Mouse (Mus musculus) right cerebral cortex, postnatal 14 days (tissue): ENCODE data around the gene C1rl.
"Not testable (repeated sequence)": the region's sequence is repeated elsewhere in the genome, so short reads cannot be mapped to it uniquely, and the experiment has no call there.

ENCODE experiments used
- DNase-seq: peaks from one replicate; pipeline ENCODE4 v3.0.0; 2022

Gene C1rl

GRCm38 (mm10) chr6:124492842-124493561 lies at the start of gene C1rl:
Gene C1rl, plus strand, starts transcription at chr6:124493113.
- peak; percentile 66 for DNase-seq

- no peak for DNase-seq
These were observed 49.6 kb upstream of the C1rl start for GRCm38 (mm10) chr6:124443338-124443737.

- DNase-seq, result no peak
These were observed 46.9 kb upstream of the C1rl start for GRCm38 (mm10) chr6:124446024-124446423.

DNA sequence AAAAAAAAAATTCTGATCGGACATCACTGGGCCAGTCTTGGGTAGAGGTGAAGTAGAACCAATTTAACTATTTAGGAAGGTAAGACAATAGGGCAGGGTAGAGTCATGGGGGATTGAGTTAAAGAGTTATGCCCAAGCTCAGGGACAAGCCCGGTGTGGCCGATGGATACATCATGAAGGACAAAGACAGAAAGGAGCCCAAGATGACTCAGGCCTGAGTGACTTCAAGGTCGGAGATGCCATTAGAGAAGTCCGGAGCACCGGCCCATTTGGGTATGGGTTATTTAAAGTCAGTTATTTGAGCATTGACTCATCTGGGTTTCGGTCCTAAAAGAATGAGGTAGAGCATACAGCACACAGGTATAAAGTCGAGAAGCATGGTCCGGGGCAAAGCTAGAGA lies 46.5 kb upstream of the C1rl start:
- no peak for DNase-seq

DNA sequence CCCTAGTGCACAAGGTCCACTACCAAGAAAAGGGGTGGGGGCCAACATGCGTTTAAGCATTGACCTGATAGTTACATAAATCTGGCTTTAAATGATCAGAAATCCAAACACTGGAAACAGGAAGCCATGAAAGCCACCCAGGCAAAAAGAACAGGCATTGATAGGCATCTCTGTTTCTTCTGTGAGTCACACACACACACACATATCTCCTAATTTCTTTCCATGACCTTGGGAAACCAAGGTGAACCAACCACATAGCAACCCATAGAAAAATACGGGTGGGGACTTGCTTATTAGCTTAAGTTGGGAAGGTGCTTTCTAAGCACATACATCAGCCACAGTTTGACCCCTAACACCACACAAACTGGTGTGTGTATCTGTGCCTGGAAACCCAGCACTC lies 45.6 kb upstream of the C1rl start:
- no peak for DNase-seq

- DNase-seq, result no peak
These were observed 44.6 kb upstream of the C1rl start for GRCm38 (mm10) chr6:124448186-124448852.

GRCm38 (mm10) chr6:124448959-124449667 lies 43.8 kb upstream of the C1rl start:
- no peak for DNase-seq

DNA sequence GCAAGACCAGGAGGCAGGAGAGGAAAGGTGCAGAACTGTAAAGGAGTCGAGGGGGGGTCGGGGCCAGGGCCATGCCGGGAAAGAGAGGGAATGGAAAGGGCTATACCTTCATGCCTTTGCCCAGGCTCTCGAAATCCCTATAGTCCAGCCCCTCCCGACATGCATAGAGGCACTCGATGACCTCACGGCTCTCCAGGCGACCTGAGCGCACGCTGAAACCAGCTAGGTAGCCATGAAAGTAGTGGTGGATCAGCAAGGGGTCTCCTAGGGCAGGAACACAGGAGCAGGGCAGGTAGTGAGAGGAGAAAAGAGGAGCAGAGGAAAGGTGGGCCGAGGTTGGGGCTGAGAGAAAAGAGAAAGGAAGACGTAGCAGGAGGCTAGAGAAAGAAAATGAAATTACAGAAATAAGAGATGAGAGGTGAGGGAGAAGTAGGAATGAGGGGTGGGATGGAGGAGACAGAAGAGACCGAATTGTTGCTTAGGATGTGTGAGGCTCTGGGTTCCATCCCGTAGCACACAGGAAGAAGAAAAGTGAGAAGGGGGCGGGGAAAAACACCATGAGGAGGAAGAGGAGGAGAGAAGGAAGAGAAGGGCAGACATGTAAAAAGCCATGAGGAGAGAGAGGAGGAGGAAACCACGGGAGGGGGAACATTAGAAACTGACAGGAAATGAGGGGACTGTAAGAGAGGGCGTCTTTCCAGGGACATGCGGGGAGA lies 43.1 kb upstream of the C1rl start:
- no peak for DNase-seq

DNA sequence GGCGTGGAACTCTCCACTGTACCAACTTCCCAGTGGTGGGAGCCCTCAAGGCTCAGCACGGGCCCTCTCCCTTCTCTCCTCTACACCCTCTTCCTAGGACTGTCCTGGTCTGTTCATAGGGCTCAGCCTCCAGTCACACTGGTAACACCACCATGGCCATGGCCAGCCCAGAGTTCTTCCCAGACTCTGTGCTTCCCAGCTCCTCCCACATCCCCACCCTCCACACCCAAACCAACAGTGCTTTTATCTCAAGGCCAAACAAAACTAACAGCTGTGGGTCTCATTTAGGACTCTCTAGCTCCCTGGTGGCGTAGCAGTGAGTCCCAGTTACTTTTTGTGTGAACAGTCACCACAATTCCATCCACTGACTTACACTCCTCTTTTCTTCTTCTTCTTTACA lies 40.9 kb upstream of the C1rl start:
- no peak for DNase-seq

DNA sequence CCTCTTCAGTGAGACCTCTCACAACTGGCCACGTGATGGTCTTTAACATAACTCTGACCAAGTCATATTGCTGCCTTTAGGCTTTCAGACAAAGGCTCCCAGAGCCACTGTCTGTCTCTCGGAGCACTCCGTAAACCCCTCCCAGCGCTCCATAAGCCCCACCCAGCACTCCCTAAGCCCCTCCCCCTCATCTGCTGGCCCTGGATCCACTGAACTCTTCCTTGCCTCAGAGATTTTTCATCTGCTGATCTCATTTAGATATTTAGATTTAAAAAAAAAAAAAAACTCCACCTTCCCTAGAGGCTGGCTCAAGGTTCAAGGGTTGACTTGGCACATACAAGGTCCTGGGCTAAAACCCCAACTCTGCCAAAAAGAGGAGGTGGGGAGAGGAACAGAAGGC lies 39.2 kb upstream of the C1rl start:
- no peak for DNase-seq

DNA sequence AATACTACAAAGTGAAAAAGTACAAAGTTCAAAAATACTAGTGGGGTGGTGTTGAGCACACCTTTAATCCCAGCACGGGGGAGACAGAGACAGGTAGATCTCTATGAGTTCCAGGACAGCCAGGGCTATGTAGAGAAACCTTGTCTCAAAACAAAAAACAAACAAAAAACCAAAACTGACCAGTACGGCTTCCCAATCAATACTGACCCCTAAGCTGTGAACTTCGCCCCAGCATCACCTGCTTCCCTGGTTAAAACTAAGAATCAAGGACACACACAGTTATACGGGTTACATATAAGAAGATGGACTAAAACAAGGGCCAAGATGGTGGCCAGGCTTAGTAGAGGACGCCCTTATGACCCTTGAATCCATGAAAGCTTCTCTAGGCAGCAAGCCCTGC lies 36.7 kb upstream of the C1rl start:
- DNase-seq, result no peak

- no peak for DNase-seq
These were observed 35.1 kb upstream of the C1rl start for GRCm38 (mm10) chr6:124457827-124458226.

- no peak for DNase-seq
These were observed 34.4 kb upstream of the C1rl start for GRCm38 (mm10) chr6:124458505-124458904.

GRCm38 (mm10) chr6:124459388-124459787 lies 33.5 kb upstream of the C1rl start:
- DNase-seq, result no peak

DNA sequence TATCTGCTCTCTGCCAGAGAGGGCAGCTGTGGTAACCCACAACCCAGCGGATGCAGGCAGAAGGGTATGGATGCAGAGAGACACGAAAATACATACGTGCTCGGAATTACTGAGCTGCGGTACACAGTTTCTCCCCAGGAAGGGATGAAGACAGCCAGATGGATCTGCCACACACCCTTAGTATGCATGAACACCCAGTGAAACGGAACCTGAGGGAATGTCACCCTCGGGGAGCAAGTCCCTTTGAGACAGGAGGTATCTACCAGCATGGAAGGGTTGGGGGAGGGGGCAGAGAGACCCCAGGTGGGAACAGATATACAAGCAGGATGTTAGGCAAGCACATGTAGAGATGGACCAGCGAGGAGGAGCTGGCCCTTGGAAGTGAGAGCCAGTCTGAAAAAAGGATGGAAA lies 29.0 kb upstream of the C1rl start:
- no peak for DNase-seq

GRCm38 (mm10) chr6:124464305-124465271 lies 28.3 kb upstream of the C1rl start, which contains the start of gene Clstn3:
Gene Clstn3, minus strand, starts transcription at chr6:124464794.
- peak; percentile 94 for DNase-seq

- DNase-seq, result no peak
These were observed 27.6 kb upstream of the C1rl start for GRCm38 (mm10) chr6:124465299-124465698.

GRCm38 (mm10) chr6:124465729-124466128 lies 27.2 kb upstream of the C1rl start:
- DNase-seq, result no peak

- no peak for DNase-seq
These were observed 21.8 kb upstream of the C1rl start for GRCm38 (mm10) chr6:124471121-124471520.

DNA sequence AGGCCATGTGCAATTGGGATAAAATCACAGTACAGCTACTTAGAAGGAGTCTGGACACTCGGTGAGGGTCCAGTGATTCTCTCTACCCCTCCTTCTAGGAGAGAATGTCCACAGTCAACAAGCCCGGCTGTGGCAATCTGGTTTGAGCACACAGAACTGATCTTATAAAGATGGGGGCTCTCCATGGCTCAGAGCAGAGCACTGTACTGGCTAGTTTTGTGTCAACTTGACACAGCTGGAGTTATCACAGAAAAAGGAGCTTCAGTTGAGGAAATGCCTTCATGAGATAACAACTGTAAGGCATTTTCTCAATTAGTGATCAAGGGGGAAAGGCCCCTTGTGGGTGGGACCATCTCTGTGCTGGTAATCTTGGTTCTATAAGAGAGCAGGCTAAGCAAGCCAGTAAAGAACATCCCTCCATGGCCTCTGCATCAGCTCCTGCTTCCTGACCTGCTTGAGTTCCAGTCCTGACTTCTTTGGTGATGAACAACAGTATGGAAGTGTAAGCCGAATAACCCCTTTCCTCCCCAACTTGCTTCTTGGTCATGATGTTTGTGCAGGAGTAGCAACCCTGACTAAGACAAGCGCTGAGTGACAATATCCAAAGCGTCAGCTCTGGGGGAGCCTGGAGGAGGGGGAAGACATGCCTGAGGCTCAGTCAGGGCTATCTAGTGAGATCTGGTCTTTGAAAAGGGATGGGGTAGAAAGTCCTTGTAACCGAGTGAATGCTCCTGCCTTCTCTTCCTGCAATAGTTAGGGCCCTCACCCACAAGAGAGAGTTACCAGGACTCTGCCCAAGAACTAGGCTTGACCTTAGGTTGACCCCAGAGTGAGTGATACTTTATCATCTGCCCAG lies 20.9 kb upstream of the C1rl start:
- DNase-seq, result not testable (repeated sequence)

DNA sequence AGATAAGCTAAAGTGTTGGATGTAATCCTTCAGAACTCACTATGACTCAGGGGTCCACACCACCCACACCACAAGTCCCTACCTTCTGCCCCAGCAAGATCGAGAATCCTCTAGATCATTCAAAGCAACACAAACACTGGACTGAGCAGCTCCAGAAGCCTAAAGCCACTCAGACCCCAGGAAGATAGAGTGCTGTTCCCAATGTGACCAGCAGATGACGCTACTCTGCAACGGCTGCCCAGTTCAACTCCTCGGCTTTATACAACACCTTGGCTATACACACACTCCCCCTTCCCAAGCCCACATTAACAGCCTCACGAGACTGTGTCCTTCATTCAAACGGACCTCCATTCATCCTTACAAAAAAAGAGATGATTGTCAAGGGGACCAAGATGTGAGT lies 20.1 kb upstream of the C1rl start:
- peak; percentile 62 for DNase-seq
